Mouse (Mus musculus) testis, adult 10 weeks (tissue): ENCODE results near the gene Rbm18. TPM values are rescaled to one million over a fixed set of nuclear protein-coding genes. Genes with fewer than 3 reads are reported as not detected.

Source experiments
- polyA plus RNA-seq: library from polyadenylated mRNA; stranded (reverse); fragments of 350-450 nt; fragmentation: Illumina TruSeq; extraction: RNeasy Lipid Tissue Mini Kit (QIAGEN cat#74804); gene quantifications from one replicate; pipeline ENCODE4 v1.2.3, GENCODE M21; 2014; ENCODE audit warnings: low read depth, low replicate concordance

Rbm18 gene
- polyA plus RNA-seq, result 24.5 TPM

DNA sequence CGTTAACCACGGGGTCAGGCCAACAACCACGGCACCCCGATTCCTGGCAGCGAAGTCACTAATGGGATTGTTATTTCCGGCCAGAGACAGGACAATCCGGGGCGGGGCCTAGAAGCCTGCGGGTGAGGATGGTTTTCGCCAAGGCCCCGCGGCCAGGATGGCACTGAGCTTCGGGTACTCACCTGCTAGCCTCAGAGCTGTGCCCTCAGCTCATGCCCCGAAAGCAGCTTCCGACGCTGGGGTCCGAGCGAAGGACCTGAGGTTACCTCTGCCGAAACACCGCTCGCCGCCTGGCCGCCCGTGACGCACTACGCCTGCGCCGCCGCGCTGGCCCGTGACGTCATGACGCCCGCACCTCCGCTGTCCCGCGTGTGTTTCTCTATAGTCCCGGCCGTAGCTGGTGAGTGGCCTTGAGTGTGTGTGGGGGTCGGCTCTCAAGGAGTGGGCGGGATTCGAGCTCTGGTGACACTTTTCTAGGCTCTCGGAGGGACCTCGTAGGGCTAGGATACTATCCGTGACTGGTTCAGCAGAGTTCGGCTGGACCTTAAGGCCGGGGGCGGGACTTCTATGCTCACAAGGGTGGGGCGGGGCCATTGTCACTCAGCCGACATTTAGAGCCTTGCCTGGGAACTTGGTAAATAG, at the start of gene Rbm18, which contains the start of gene Mrrf:
Gene Rbm18, minus strand, starts transcription at position 474 of the 642 bp plus-strand sequence.
Gene Mrrf, plus strand, starts transcription at position 90 of the 642 bp plus-strand sequence.

DNA sequence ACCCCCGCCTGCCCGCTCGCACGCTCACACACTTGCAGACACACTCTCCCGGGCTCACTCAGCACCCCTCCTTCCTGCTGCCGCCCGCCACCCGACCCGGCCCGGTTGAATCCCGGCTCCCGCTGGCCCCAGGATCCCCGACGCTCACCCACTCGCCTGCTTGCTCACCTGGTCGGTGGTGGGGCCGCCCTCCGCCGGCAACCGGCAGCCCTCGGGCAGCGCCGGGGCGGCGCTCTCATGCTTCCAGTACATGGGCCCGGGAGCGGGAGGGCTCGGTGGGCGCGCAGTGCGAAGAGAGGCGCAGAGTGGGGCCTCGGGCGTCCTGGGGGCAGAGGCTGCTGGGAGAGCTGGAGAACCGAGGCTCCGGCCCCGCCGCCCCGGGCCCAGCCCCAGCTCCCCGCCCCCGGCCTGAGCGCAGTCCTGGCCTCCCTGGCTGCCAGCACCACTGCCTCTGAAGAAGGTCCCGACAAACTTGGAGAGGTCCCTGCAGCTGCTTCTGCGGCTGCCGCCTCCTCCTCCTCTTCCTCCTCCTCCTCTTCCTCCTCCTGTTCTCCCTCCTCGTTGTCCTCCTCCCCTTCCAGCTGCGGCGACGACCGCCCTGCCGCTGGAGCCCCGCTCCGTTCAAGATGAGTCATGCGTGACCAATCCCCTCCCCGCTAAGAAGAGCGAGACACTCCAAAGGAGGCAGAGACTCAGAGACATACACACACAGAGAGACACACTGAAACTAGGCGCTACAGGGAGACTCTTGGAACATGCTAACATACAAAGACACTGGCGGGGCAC, 31.4 kb downstream of the Rbm18 start, which contains the start of gene Lhx6:
Gene Lhx6, minus strand, starts transcription at position 453 of the 786 bp plus-strand sequence.

Other genes starting within 250 kb of the Rbm18 start
- gene Ttll11, start 156.9 kb downstream of the Rbm18 start, polyA plus RNA-seq, result 39.6 TPM
- 3.9 TPM for gene Ndufa8, start 87.4 kb downstream of the Rbm18 start, polyA plus RNA-seq
- gene Morn5, start 87.3 kb downstream of the Rbm18 start, polyA plus RNA-seq, result 105 TPM
- gene Lhx6, start 31.4 kb downstream of the Rbm18 start, polyA plus RNA-seq, result 0.66 TPM
- gene Mrrf, start 384 bp downstream of the Rbm18 start, polyA plus RNA-seq, result 37.3 TPM
- gene Ptgs1, start 93.7 kb upstream of the Rbm18 start, polyA plus RNA-seq, result 0.36 TPM
- gene Olfr338, start 236.7 kb upstream of the Rbm18 start, polyA plus RNA-seq, result not detected